Comparison of ENCODE assay signal across 12 mouse cellular contexts in genomic region chr13:108859336-108859735, GRCm38 (mm10).
"Had no signal": no experiment of that assay in that cellular context is flagged by ENCODE, and none has a peak within 500 bp of the region (broad histone marks: within the 10 kb centered on the region; RNA-seq: fewer than 3 reads in every experiment).

No protein-coding gene starts in this region.

- H3K27ac ChIP-seq: limb, embryonic 15.5 days; liver, embryonic 14.5 days; midbrain, embryonic 12.5 days; neural tube, embryonic 13.5 days had no signal

- H3K4me1 ChIP-seq: limb, embryonic 15.5 days; midbrain, embryonic 12.5 days; neural tube, embryonic 13.5 days had no signal

- ATAC-seq: hindbrain, embryonic 16.5 days; inflammation-experienced regulatory T-cells, adult 6 months; intestine, postnatal 0 days; midbrain, embryonic 16.5 days had no signal

- DNase-seq: lung, adult 18-20 months; retina, postnatal 1 day; thymus, postnatal 36 days had no signal

- H3K27me3 ChIP-seq: limb, embryonic 15.5 days; midbrain, embryonic 12.5 days; neural tube, embryonic 13.5 days had no signal

- H3K9me3 ChIP-seq: limb, embryonic 15.5 days; midbrain, embryonic 12.5 days; neural tube, embryonic 13.5 days had no signal

- H3K9ac ChIP-seq: limb, embryonic 15.5 days; liver, embryonic 14.5 days; midbrain, embryonic 12.5 days; neural tube, embryonic 13.5 days had no signal

- H3K4me2 ChIP-seq: limb, embryonic 15.5 days; midbrain, embryonic 12.5 days; neural tube, embryonic 13.5 days had no signal

- H3K4me3 ChIP-seq: left cerebral cortex, adult 2 months; limb, embryonic 15.5 days; midbrain, embryonic 12.5 days; neural tube, embryonic 13.5 days had no signal

- H3K36me3 ChIP-seq: limb, embryonic 15.5 days; midbrain, embryonic 12.5 days; neural tube, embryonic 13.5 days had no signal
